Mouse (Mus musculus) ES-Bruce4 (cell line): ENCODE data around the gene Lrrc8c. TPM values are rescaled to one million over a fixed set of nuclear protein-coding genes. Genes with fewer than 3 reads are reported as not detected.

Experiments used
- H3K27ac ChIP-seq: 2 replicates; pipeline ENCODE4 v1.5.1; 2012; ENCODE audit warnings: low read length, inconsistent platforms; ENCODE audit not compliant: insufficient read depth
- H3K27me3 ChIP-seq: 2 replicates; pipeline ENCODE4 v1.6.1; 2012; ENCODE audit warnings: mild to moderate bottlenecking, low read length, inconsistent platforms; ENCODE audit not compliant: control insufficient read depth, poor library complexity, insufficient read depth, severe bottlenecking
- H3K36me3 ChIP-seq: 2 replicates; pipeline ENCODE4 v1.6.1; 2012; ENCODE audit warnings: inconsistent platforms, mild to moderate bottlenecking, low read length, moderate library complexity; ENCODE audit not compliant: control insufficient read depth, poor library complexity, insufficient read depth, severe bottlenecking
- H3K4me1 ChIP-seq: one replicate; pipeline ENCODE4 v1.8.1; 2011; ENCODE audit warnings: low read length; ENCODE audit not compliant: control insufficient read depth, insufficient read depth
- H3K4me3 ChIP-seq: 2 replicates; pipeline ENCODE4 v1.5.1; 2011; ENCODE audit warnings: low read depth, mild to moderate bottlenecking, low read length
- H3K9ac ChIP-seq: 2 replicates; pipeline ENCODE4 v1.6.1; 2012; ENCODE audit warnings: low read depth, mild to moderate bottlenecking, inconsistent platforms; ENCODE audit not compliant: poor library complexity, severe bottlenecking
- H3K9me3 ChIP-seq: replicated peaks from 2 replicates; pipeline ENCODE4 v1.6.1; 2012; ENCODE audit warnings: mild to moderate bottlenecking, low read length, inconsistent platforms; ENCODE audit not compliant: control insufficient read depth, poor library complexity, insufficient read depth, severe bottlenecking
- CTCF ChIP-seq: IDR thresholded peaks from one replicate; pipeline ENCODE4 v1.8.1; 2011; ENCODE audit warnings: low read depth, low read length
- EP300 ChIP-seq: IDR thresholded peaks from 2 replicates; pipeline ENCODE4 v1.6.1; 2011; ENCODE audit warnings: low read depth, low read length; ENCODE audit not compliant: insufficient read depth
- POLR2A ChIP-seq: IDR thresholded peaks from one replicate; pipeline ENCODE4 v1.8.1; 2011; ENCODE audit warnings: low read length; ENCODE audit not compliant: insufficient read depth
- polyA plus RNA-seq: library from polyadenylated mRNA; stranded (reverse); fragments of >200 nt; gene quantifications from 2 replicates; pipeline ENCODE4 v1.2.4, GENCODE M21; 2011; ENCODE audit warnings: low read depth; ENCODE audit not compliant: missing spikeins, insufficient read depth, insufficient read length

Gene Lrrc8c
- polyA plus RNA-seq, 1 experiment: 11.5 TPM

DNA sequence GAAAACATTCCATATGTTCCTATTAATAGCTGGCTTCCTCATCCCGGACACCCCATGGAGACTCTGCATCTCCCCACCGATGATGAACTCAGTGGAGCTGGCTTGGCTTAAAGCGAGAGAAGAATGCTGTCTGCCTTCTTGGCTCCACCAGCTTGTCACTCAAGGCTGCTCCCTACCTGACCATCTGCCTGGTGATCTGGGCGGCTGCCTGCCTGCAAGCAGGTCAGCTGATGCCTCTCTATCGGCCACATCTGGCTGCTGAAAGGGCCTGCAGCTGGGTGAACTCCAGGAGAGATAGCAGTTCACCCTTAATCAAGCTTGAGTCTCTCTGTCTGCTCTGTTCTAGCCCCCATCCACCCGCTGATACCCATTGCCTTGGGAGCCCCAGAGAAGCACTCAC lies 56.7 kb downstream of the Lrrc8c start:
- TF ChIP-seq POLR2A: no peak
- TF ChIP-seq EP300: no peak
- TF ChIP-seq CTCF: no peak
- Histone ChIP-seq H3K4me1 (no peaks in the 10 kb centered on the region), H3K9me3 (no peaks in the 10 kb centered on the region), H3K27ac (no peak overlapping the region), H3K36me3 (no peaks in the 10 kb centered on the region), H3K4me3 (no peak overlapping the region), H3K9ac (no peak overlapping the region), H3K27me3 (no peaks in the 10 kb centered on the region)

- Histone ChIP-seq H3K4me3 (no peak overlapping the region), H3K4me1 (no peaks in the 10 kb centered on the region), H3K9me3 (no peaks in the 10 kb centered on the region), H3K27me3 (no peaks in the 10 kb centered on the region), H3K27ac (no peak overlapping the region), H3K36me3 (no peaks in the 10 kb centered on the region), H3K9ac (no peak overlapping the region)
- TF ChIP-seq EP300 (no peak), POLR2A (no peak), CTCF (no peak)
Observed at GRCm38 (mm10) chr5:105580909-105581308, 61.7 kb downstream of the Lrrc8c start.

- Histone ChIP-seq H3K36me3 (no peaks in the 10 kb centered on the region), H3K9me3 (no peaks in the 10 kb centered on the region), H3K9ac (no peak overlapping the region), H3K4me3 (no peak overlapping the region), H3K4me1 (no peaks in the 10 kb centered on the region), H3K27ac (no peak overlapping the region), H3K27me3 (no peaks in the 10 kb centered on the region)
- no peak for TF ChIP-seq EP300
- TF ChIP-seq CTCF: no peak
- TF ChIP-seq POLR2A: no peak
Observed at GRCm38 (mm10) chr5:105585929-105586328, 66.7 kb downstream of the Lrrc8c start.

DNA sequence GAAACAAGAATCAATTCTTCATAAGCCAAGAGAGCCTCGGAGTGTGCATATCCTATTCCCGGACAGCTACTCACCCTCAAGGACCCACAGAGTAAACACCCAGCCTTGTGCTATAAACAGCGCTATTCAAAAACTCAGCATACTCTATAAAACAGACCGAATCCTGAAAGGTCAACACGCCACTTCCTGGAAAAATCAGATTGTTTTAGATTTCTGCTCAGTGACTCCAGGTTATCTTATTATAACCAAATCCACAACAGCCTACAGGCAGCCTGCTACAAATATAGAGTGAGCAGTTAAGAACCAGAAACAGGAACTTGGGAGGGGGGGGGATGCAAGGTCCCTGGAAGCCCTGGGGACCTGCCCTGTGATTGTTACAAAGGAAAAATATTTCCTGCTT lies 67.5 kb downstream of the Lrrc8c start:
- no peaks in the 10 kb centered on the region for H3K27me3 ChIP-seq
- H3K36me3 ChIP-seq: no peaks in the 10 kb centered on the region
- no peaks in the 10 kb centered on the region for H3K9me3 ChIP-seq
- no peak overlapping the region for H3K9ac ChIP-seq
- H3K4me1 ChIP-seq: no peaks in the 10 kb centered on the region
- TF ChIP-seq EP300 (no peak), CTCF (no peak), POLR2A (no peak)
- H3K27ac ChIP-seq: no peak overlapping the region
- no peak overlapping the region for H3K4me3 ChIP-seq

DNA sequence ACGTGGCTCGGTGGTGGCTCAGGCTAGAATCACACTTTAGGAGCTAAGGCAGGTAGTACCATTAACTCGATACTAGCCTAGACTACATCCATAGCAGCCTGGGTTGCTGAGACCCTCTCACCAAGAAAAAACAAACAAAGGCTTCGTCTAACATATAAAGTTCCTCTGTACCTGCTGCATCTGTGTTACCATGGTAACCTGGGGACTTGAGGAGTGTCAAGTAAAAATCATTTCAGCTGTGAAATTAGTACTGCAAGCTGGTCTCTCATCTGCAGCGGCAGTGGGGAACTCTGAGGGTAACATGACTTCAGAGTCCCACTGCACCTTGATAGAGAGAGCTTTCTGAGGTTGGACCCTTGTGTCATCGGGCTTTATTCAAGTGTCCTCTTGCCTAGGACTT lies 68.3 kb downstream of the Lrrc8c start:
- Histone ChIP-seq H3K27me3 (no peaks in the 10 kb centered on the region), H3K9ac (no peak overlapping the region), H3K4me1 (no peaks in the 10 kb centered on the region), H3K9me3 (no peaks in the 10 kb centered on the region), H3K36me3 (no peaks in the 10 kb centered on the region), H3K27ac (no peak overlapping the region), H3K4me3 (no peak overlapping the region)
- TF ChIP-seq POLR2A (no peak), CTCF (no peak), EP300 (no peak)

DNA sequence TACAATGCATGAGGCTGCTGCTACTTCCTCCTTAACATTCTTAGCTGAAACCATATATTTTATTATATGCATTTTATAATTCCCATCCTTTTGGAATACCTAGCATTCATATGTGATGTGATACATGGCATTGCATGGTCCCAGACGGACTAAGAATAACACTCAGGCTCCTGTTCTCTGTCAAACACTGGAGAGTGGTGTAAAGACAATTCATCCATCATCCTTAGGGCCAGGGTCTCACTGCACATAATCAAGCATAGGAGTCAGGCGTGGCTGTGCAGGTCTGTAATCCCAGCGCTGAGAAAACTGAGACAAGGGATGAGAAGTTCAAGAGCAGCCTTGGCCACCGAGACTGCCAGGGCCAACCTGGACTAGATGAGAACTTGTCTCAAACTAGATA lies 69.5 kb downstream of the Lrrc8c start:
- Histone ChIP-seq H3K27ac (no peak overlapping the region), H3K4me3 (no peak overlapping the region), H3K9ac (no peak overlapping the region), H3K36me3 (no peaks in the 10 kb centered on the region), H3K9me3 (no peaks in the 10 kb centered on the region), H3K27me3 (no peaks in the 10 kb centered on the region), H3K4me1 (no peaks in the 10 kb centered on the region)
- TF ChIP-seq EP300 (no peak), CTCF (no peak), POLR2A (no peak)
